In genomic region chr10:10046318-10046717, GRCm38 (mm10) we compare ENCODE assay signal across 14 mouse cellular contexts.
"Had no signal": no experiment of that assay in that cellular context is flagged by ENCODE, and none has a peak within 500 bp of the region (broad histone marks: within the 10 kb centered on the region; RNA-seq: fewer than 3 reads in every experiment).

No protein-coding gene starts in this region.

- H3K36me3 ChIP-seq: liver, embryonic 12.5 days; midbrain, embryonic 12.5 days; stomach, embryonic 15.5 days had no signal

- DNase-seq: liver; lung, adult 18-20 months; lung, embryonic 14.5 days; lung, postnatal 10 days; lung, postnatal 4 days; right cerebral cortex, postnatal 14 days; thymus, adult 2 months; thymus, postnatal 14 days; thymus, postnatal 36 days had no signal

- H3K4me3 ChIP-seq: liver, embryonic 12.5 days; midbrain, embryonic 12.5 days; stomach, embryonic 15.5 days had no signal

- H3K9me3 ChIP-seq: liver, embryonic 12.5 days; midbrain, embryonic 12.5 days; stomach, embryonic 15.5 days had no signal

- ATAC-seq: liver, embryonic 12.5 days had no signal

- H3K4me2 ChIP-seq: liver, embryonic 12.5 days; lung, embryonic 14.5 days; midbrain, embryonic 12.5 days; stomach, embryonic 15.5 days had no signal

- H3K4me1 ChIP-seq: liver, embryonic 12.5 days; midbrain, embryonic 12.5 days; stomach, embryonic 15.5 days had no signal

- H3K9ac ChIP-seq: liver, embryonic 12.5 days; liver, embryonic 14.5 days; lung, embryonic 14.5 days; midbrain, embryonic 12.5 days; stomach, embryonic 15.5 days had no signal

- H3K27ac ChIP-seq: liver, embryonic 12.5 days; liver, embryonic 14.5 days; midbrain, embryonic 12.5 days; stomach, embryonic 15.5 days; stomach, postnatal 0 days had no signal

- H3K27me3 ChIP-seq: liver, embryonic 12.5 days; midbrain, embryonic 12.5 days; stomach, embryonic 15.5 days had no signal
